Mouse (Mus musculus): ENCODE results near the gene Foxj2.

GRCm38 (mm10) chr6:122824086-122824485 is 4.4 kb downstream of the Foxj2 start:
- TF ChIP-seq CTCF (IDR thresholded peaks at IDR 0.05; ENCODE audit: low read depth) (no peak), EP300 (IDR thresholded peaks at IDR 0.05; ENCODE audit: low read depth) (no peak)
